Mouse (Mus musculus) heart, postnatal 4 days (tissue): Measurements from ENCODE around the gene BC029722. TPM values are rescaled to one million over a fixed set of nuclear protein-coding genes. Genes with fewer than 3 reads are reported as not detected.
A peak's percentile ranks its signal among the peaks of the same experiment; 100 is the strongest.

ENCODE experiments used
- DNase-seq: peaks from one replicate; pipeline ENCODE4 v3.0.0; 2021
- total RNA-seq, 2 experiments: library from RNA; stranded (reverse); gene quantifications; 2 replicates each; pipeline ENCODE4 v1.2.3; 2021

Gene BC029722
- total RNA-seq, 2 experiments from 2014 or later, result 11.0 to 11.5 TPM

DNA sequence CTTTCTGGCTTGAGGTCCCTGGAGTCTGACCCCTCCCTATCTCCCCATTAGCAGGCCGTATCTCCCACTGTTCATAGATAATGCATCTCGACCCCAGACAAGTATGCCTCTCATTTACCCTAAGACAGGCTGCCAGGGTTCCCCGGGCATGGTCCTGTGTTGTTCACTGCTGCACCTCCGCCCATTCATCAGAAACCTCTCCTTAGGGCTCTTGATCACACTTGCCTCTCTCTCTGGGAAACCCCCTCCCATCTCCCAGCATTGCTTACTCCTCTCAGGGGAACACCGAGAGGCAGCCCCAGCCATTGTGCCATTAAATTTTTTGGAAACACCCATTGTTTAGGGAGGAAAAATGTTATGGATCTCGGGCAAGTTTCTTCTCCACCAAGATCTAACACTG lies 41.2 kb downstream of the BC029722 start:
- no peak for DNase-seq

DNA sequence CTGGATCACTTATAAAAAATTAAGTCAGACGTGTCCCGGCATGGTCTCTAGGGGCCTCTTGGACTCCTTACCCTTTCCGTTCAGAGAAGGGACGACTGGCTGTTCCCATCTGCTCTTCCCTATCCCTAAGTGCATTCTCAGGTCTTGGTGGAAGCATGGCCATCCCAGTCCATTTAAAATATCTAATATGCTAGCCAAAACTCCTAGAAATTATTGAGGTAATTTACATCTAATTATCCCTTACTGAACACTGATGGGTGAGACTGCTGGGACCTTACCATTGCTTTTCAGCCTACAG lies 41.6 kb downstream of the BC029722 start:
- DNase-seq, result no peak

DNA sequence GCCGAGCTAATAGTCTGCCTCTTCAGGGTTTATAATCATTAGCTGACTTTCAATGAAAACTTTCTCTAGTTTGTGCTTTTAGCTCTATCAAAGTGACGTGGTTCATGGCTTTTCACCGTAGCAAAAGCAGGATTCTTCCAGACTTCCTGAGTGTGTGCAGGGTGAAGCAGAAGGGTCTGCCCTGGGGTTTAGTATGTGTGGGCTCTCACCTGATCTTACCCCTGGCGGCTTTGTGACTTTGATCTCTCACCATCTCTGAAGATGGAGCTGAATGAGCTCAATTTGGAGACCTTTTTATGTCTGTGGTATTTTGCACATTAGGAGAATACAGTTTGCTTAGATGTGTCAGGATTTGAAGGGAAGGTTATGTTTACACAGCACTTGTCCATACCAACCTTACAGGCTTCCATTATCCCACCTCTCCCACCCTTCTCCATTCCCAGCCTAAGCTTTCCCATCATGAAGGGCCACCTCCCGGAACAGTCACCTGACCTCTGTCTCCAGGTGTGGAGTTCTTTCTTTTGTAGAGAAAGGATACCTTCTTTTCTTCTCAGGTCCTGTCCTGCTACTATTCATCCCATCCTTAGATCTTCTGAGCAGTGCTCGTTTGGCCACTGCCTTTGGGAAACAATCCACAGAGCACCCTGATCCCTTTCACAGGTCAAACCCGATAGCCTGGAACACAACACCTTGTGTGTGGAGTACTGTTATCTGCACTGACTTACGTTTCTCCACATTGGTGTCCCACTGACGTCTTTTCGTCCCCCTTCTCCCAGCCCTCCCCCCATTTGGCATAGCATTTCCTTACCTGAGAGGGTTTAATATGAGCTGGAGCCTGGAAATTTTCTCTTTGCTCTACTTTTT lies 42.2 kb downstream of the BC029722 start:
- no peak for DNase-seq

DNA sequence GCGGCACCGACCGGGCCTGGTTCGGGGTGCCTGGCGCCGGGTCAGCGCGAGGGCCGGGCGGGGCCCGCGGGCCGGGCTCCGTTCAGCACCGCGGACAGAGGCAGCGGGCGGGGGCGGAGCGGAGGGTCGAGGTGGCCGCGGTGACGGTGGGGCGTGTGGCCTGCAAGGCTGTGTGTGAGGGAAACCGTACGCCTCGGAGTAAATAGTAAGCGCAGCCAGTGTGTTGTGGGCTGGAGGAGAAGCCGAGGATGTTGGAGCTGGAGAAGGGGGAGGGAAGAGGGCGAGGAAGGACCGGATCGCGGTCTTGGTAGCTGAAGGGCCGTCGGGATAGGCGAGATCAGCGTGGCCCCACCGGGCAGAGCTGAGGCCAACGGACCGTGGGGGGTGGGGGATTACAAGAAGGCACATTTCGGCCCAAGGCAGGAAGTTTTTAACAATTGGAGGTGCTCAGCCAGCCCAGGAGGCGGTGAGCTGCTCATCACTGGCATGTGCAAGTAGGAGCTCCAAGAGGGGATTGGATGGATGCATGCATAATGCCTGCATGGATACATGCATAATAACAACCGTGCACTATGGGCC lies 43.5 kb downstream of the BC029722 start:
- peak; percentile 80 for DNase-seq

DNA sequence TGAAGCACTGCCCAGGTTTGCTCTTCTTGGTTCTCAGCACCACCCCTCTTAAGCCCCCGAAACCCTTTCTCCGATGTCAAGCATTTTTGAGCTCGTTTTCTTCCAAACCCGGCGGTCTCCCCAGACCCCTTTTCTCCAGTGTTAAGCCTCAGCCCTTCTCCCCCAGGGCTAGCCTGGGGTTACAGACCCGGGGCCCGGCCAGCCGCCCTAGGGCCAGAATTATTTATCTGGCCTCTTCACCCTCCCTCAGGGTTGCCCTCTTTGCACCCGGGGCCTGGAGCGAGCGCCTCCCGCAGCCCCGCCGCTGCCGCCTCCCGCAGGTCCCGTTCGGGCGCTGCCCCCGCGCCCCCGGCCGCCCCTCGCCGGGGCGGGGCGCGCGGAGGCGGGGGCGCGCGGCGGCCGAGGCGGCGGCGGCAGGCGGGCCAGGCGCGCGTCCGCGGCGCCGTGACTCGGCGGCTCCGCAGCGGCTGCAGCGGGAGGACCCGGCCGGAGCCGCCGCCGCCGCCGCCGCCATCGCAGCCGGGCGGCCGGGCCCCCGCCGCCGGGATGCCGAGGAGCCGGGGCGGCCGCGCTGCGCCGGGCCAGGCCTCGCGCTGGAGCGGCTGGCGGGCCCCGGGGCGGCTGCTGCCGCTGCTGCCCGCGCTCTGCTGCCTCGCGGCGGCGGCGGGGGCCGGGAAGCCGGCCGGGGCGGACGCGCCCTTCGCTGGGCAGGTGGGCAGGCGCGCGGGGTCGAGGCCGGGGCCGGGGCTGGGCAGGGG lies 44.1 kb downstream of the BC029722 start, which contains the start of gene Mmp24:
Mmp24 (plus strand) TSS at position 416 of the 758 bp plus-strand sequence.
- DNase-seq, result no peak

DNA sequence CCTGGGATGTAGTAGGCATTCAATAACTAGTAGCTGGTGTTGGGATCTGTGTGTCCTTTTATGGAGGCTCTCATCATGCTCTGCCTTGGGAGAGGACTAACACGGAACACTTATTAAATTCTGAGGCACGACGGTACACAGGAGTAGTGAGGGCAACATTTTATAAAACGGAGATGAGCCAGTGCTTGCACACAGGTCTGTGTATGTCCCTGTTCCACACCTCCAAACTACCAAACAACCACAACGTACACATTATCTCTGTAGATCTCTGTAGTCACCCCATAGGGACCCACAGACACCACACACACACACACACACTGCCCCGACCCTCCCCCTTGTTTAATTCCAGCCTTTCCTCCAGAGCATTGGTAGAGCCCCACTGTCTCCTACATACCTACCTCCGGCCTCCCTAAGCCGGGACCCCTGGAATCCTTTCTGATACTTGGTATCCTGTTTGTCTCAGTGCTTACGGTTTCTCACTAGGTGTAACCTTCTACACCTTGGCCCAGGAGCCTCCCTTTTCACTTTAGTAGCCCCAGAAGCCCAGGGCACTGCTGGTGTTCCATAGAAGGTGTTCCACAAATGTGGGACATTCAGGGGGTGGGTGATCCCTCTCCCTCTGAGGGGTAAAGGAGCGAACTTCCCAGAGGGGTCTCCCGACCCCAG lies 44.8 kb downstream of the BC029722 start:
- DNase-seq, result no peak

DNA sequence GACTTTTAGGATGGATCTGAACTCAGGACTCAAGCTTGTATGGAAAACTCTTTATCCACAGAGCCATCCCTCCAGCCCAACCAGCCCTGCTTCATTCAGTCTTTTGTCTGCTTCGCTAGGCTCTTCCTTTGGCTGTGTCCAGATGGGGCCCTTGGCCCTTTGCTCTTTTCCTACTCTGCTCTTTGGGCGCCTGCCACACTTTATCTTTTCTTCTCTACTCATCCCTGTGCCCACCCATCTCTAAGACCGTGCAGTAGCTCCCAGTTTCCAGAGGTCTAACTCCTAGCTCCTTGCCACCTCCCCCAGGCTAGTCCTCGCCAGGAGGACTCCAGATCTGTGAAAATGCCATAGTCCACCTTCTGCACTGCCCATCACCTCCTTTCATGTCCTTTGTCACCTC lies 45.6 kb downstream of the BC029722 start:
- no peak for DNase-seq

Other genes starting within 250 kb of the BC029722 start
- gene Gss, start 226.6 kb downstream of the BC029722 start, total RNA-seq, result 10 to 100 TPM; 17.3 to 18.2 TPM
- 10 to 100 TPM; 60.5 to 63.8 TPM for gene Myh7b, start 208.2 kb downstream of the BC029722 start, total RNA-seq
- gene Trpc4ap, start 127.0 kb downstream of the BC029722 start, total RNA-seq, result 10 to 100 TPM; 81.3 to 82.1 TPM
- 1 to 10 TPM; 9.3 to 9.7 TPM for gene Edem2, start 90.0 kb downstream of the BC029722 start, total RNA-seq
- not detected for gene Gm17581, start 83.6 kb downstream of the BC029722 start, total RNA-seq
- gene Procr, start 68.3 kb downstream of the BC029722 start, total RNA-seq, result 1 to 10 TPM; 5.6 to 8.0 TPM
- under 1 TPM; 0.07 TPM for gene Mmp24, start 44.1 kb downstream of the BC029722 start, total RNA-seq
- 10 to 100 TPM; 86.4 to 95.7 TPM for gene Eif6, start 7.5 kb upstream of the BC029722 start, total RNA-seq
- gene Fam83c, start 15.4 kb upstream of the BC029722 start, total RNA-seq, result not detected
- gene Uqcc1, start 110.9 kb upstream of the BC029722 start, total RNA-seq, result 100 to 1,000 TPM; 149 to 164 TPM
- not detected for gene Gm15557, start 121.3 kb upstream of the BC029722 start, total RNA-seq
- gene Gdf5, start 125.9 kb upstream of the BC029722 start, total RNA-seq, result under 1 TPM in 1 of 2 experiments, not detected in 1; 0.12 TPM
- gene Cep250, start 137.0 kb upstream of the BC029722 start, total RNA-seq, result 10 to 100 TPM; 11.9 to 14.4 TPM
- gene 6430550D23Rik, start 188.6 kb upstream of the BC029722 start, total RNA-seq, result under 1 TPM; 0.18 to 0.21 TPM
- gene Ergic3, start 188.6 kb upstream of the BC029722 start, total RNA-seq, result 10 to 100 TPM; 86.5 to 91.5 TPM
- gene Fer1l4, start 233.5 kb upstream of the BC029722 start, total RNA-seq, result not detected
- gene Spag4, start 245.7 kb upstream of the BC029722 start, total RNA-seq, result 1 to 10 TPM in 1 of 2 experiments, under 1 TPM in 1; 0.79 to 1.5 TPM